Mouse (Mus musculus): ENCODE results near the gene H2afj.

- TF ChIP-seq CTCF (IDR thresholded peaks at IDR 0.05; ENCODE audit: borderline replicate concordance, control insufficient read depth, extremely low read depth, insufficient read depth, low read length, poor library complexity) (no peak), POLR2A (IDR thresholded peaks at IDR 0.05; ENCODE audit: control insufficient read depth, extremely low read depth, insufficient read depth, low read length, poor library complexity) (no peak)
These were observed 16.9 kb downstream of the H2afj start for GRCm38 (mm10) chr6:136824987-136825386.

Measured in thymus, adult 2 months (tissue).